Mouse (Mus musculus) G1E (cell line): Measurements from ENCODE around the gene Nrg4.

Source experiments
- CTCF ChIP-seq: IDR thresholded peaks from 2 replicates; pipeline ENCODE4 v1.5.1; 2012; ENCODE audit warnings: low read depth, low read length, inconsistent platforms, mixed read lengths
- GATA1 ChIP-seq: IDR thresholded peaks from 2 replicates; pipeline ENCODE4 v1.6.1; 2012; ENCODE audit warnings: borderline replicate concordance, low read length, inconsistent platforms, mixed read lengths
- GATA2 ChIP-seq: IDR thresholded peaks from 2 replicates; pipeline ENCODE4 v1.6.1; 2012; ENCODE audit warnings: low read depth, low read length, inconsistent platforms, borderline replicate concordance
- POLR2AphosphoS5 ChIP-seq: IDR thresholded peaks from 2 replicates; pipeline ENCODE4 v1.6.1; 2012; ENCODE audit warnings: low read depth, low read length, inconsistent platforms; ENCODE audit not compliant: insufficient replicate concordance

- TF ChIP-seq CTCF (no peak), GATA1 (no peak), GATA2 (no peak), POLR2AphosphoS5 (no peak)
Measured at GRCm38 (mm10) chr9:55208790-55209481, 117.7 kb downstream of the Nrg4 start, which contains the start of gene Fbxo22.
